Mouse (Mus musculus) liver, adult 2 months (tissue): ENCODE measurements around the gene Ppp1r14b.

Source experiments
- CTCF ChIP-seq: fragments of 200-500 bp; IDR thresholded peaks from 2 replicates; pipeline ENCODE4 v1.5.1; 2011; ENCODE audit warnings: low read depth, low read length, control low read depth
- POLR2A ChIP-seq: fragments of 200-500 bp; IDR thresholded peaks from 2 replicates; pipeline ENCODE4 v1.6.1; 2011; ENCODE audit warnings: low read length, control low read depth; ENCODE audit not compliant: insufficient read depth; ENCODE audit errors: extremely low read depth

DNA sequence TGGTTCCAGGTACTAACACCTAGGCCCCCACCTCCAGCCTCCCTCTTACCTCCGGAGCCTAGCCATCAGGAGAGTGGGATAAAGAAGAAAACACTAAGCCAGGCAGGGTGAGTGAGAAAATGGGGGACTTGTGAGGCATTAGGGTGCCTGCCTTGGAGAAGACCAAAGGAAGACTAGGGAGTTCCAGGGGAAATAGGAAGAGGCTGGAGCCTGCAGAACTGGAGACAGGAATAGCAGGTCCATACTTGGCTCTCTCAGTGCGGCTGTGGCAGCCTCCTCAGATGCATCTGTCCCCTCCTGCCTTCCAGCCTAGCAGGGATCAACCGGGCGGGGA lies 41.7 kb upstream of the Ppp1r14b start:
- TF ChIP-seq CTCF (no peak), POLR2A (no peak)
